Mouse (Mus musculus) liver, embryonic 13.5 days (tissue): ENCODE data around the gene Trp53tg5. TPM values are rescaled to one million over a fixed set of nuclear protein-coding genes. Genes with fewer than 3 reads are reported as not detected.

Experiments
- polyA plus RNA-seq: library from polyadenylated mRNA; unstranded; fragments of >200 nt; fragmentation: Nextera tagmentation; extraction: Ambion mirVana; gene quantifications from 2 replicates; pipeline ENCODE4 v1.2.1, GENCODE M21; 2015

Trp53tg5 gene
- polyA plus RNA-seq, 1 experiment from 2014 or later = not detected

Other genes starting within 250 kb of the Trp53tg5 start
- not detected in 2 replicates for gene Svs2, start 235.3 kb downstream of the Trp53tg5 start, polyA plus RNA-seq
- gene Svs3b, start 217.1 kb downstream of the Trp53tg5 start, polyA plus RNA-seq = not detected in 2 replicates
- not detected in 2 replicates for gene Svs4, start 195.3 kb downstream of the Trp53tg5 start, polyA plus RNA-seq
- gene Svs3a, start 184.5 kb downstream of the Trp53tg5 start, polyA plus RNA-seq = not detected in 2 replicates
- not detected in 2 replicates for gene Svs6, start 157.0 kb downstream of the Trp53tg5 start, polyA plus RNA-seq
- gene Svs5, start 141.0 kb downstream of the Trp53tg5 start, polyA plus RNA-seq = not detected in 2 replicates
- gene Slpi, start 84.6 kb downstream of the Trp53tg5 start, polyA plus RNA-seq = 16.6 and 20.5 TPM in 2 replicates
- 0.02 TPM in 2 replicates for gene Rbpjl, start 70.6 kb downstream of the Trp53tg5 start, polyA plus RNA-seq
- gene Matn4, start 68.6 kb downstream of the Trp53tg5 start, polyA plus RNA-seq = 0.13 and 0.35 TPM in 2 replicates
- gene Sdc4, start 29.8 kb downstream of the Trp53tg5 start, polyA plus RNA-seq = 33.6 and 37.0 TPM in 2 replicates
- 28.5 and 33.2 TPM in 2 replicates for gene Sys1, start 16.8 kb downstream of the Trp53tg5 start, polyA plus RNA-seq
- 5.3 and 5.7 TPM in 2 replicates for gene Gm20458, start 12.8 kb downstream of the Trp53tg5 start, polyA plus RNA-seq
- 0.79 and 1.9 TPM in 2 replicates for gene Dbndd2, start 12.4 kb upstream of the Trp53tg5 start, polyA plus RNA-seq
- 22.3 and 23.8 TPM in 2 replicates for gene Pigt, start 23.8 kb upstream of the Trp53tg5 start, polyA plus RNA-seq
- 1.2 and 1.9 TPM in 2 replicates for gene Wfdc2, start 88.7 kb upstream of the Trp53tg5 start, polyA plus RNA-seq
- not detected in 2 replicates for gene Spint3, start 99.7 kb upstream of the Trp53tg5 start, polyA plus RNA-seq
- 0.13 and 0.19 TPM in 2 replicates for gene Wfdc6a, start 111.7 kb upstream of the Trp53tg5 start, polyA plus RNA-seq
- not detected in 2 replicates for gene Eppin, start 119.9 kb upstream of the Trp53tg5 start, polyA plus RNA-seq
- gene Wfdc6b, start 139.8 kb upstream of the Trp53tg5 start, polyA plus RNA-seq = not detected in 2 replicates
- gene Wfdc8, start 139.9 kb upstream of the Trp53tg5 start, polyA plus RNA-seq = not detected in 2 replicates
- gene Wfdc16, start 165.1 kb upstream of the Trp53tg5 start, polyA plus RNA-seq = not detected in 2 replicates
- gene Wfdc10, start 182.3 kb upstream of the Trp53tg5 start, polyA plus RNA-seq = not detected in 2 replicates
- gene Wfdc9, start 182.9 kb upstream of the Trp53tg5 start, polyA plus RNA-seq = not detected in 2 replicates
- not detected in 2 replicates for gene Wfdc11, start 200.4 kb upstream of the Trp53tg5 start, polyA plus RNA-seq
- gene Wfdc13, start 211.4 kb upstream of the Trp53tg5 start, polyA plus RNA-seq = not detected in 2 replicates
- gene Spint4, start 224.8 kb upstream of the Trp53tg5 start, polyA plus RNA-seq = not detected in 2 replicates
- not detected in 2 replicates for gene Spint5, start 241.6 kb upstream of the Trp53tg5 start, polyA plus RNA-seq